Mouse (Mus musculus) MEL (cell line): Measurements from ENCODE around the gene Nkiras2. TPM values are rescaled to one million over a fixed set of nuclear protein-coding genes. Genes with fewer than 3 reads are reported as not detected.

ENCODE experiments used
- DNase-seq: peaks from one replicate; pipeline ENCODE4 v3.0.0; 2011; ENCODE audit warnings: low read depth, low spot score
- H3K27ac ChIP-seq: 2 replicates; pipeline ENCODE4 v1.5.1; 2012; ENCODE audit warnings: low read depth, mild to moderate bottlenecking, control low read depth, low read length, moderate library complexity; ENCODE audit not compliant: control insufficient read depth
- H3K27me3 ChIP-seq, 2 experiments: fragments of 150-350 bp in 1 of 2; sonication (generic) in 1 of 2; 2 replicates each; pipeline ENCODE4 v1.6.1; 2012; ENCODE audit warnings: low read length in 2 of 2, mild to moderate bottlenecking in 2 of 2, improper control_type of control experiment in 1 of 2, moderate library complexity in 1 of 2; ENCODE audit not compliant: insufficient read depth in 2 of 2, control insufficient read depth in 1 of 2
- H3K36me3 ChIP-seq, 2 experiments: 2 replicates each; pipeline ENCODE4 v1.6.1; 2012 to 2014; ENCODE audit warnings: low read length in 2 of 2, improper control_type of control experiment in 1 of 2, inconsistent platforms in 1 of 2, mild to moderate bottlenecking in 1 of 2; ENCODE audit not compliant: insufficient read depth in 2 of 2, control insufficient read depth in 1 of 2
- H3K4me1 ChIP-seq, 2 experiments: fragments of 150-350 bp in 1 of 2; sonication (generic) in 1 of 2; 2 replicates each; pipeline ENCODE4 v1.6.1; 2012; ENCODE audit warnings: low read length in 2 of 2, improper control_type of control experiment in 1 of 2, mild to moderate bottlenecking in 1 of 2; ENCODE audit not compliant: insufficient read depth in 2 of 2, control insufficient read depth in 1 of 2
- H3K4me3 ChIP-seq, 2 experiments: fragments of 150-350 bp in 1 of 2; sonication (generic) in 1 of 2; 2 replicates each; pipeline ENCODE4 v1.5.1; 2012; ENCODE audit warnings: low read depth in 2 of 2, low read length in 2 of 2, mild to moderate bottlenecking in 2 of 2, moderate library complexity in 2 of 2, control low read depth in 1 of 2, improper control_type of control experiment in 1 of 2; ENCODE audit not compliant: control insufficient read depth in 1 of 2, insufficient read depth in 1 of 2
- H3K79me2 ChIP-seq: 2 replicates; pipeline ENCODE4 v1.6.1; 2012; ENCODE audit warnings: mild to moderate bottlenecking, low read length, moderate library complexity; ENCODE audit not compliant: control insufficient read depth, poor library complexity, insufficient read depth
- H3K9ac ChIP-seq: 2 replicates; pipeline ENCODE4 v1.6.1; 2012; ENCODE audit warnings: low read depth, mild to moderate bottlenecking, control low read depth, low read length, moderate library complexity; ENCODE audit not compliant: control insufficient read depth, poor library complexity, severe bottlenecking
- H3K9me3 ChIP-seq: fragments of 150-350 bp; sonication (generic); replicated peaks from 2 replicates; pipeline ENCODE4 v1.6.1; 2012; ENCODE audit warnings: mild to moderate bottlenecking, low read length, improper control_type of control experiment, moderate library complexity; ENCODE audit not compliant: insufficient read depth
- BHLHE40 ChIP-seq: IDR thresholded peaks from 2 replicates; pipeline ENCODE4 v1.6.1; 2012; ENCODE audit warnings: low read depth, mild to moderate bottlenecking, inconsistent platforms, low read length, improper control_type of control experiment, borderline replicate concordance
- CHD1 ChIP-seq: IDR thresholded peaks from 2 replicates; pipeline ENCODE4 v1.6.1; 2012; ENCODE audit warnings: low read depth, mild to moderate bottlenecking, inconsistent platforms, low read length, improper control_type of control experiment
- CHD2 ChIP-seq: IDR thresholded peaks from 2 replicates; pipeline ENCODE4 v1.6.1; 2011; ENCODE audit warnings: low read length, improper control_type of control experiment
- EP300 ChIP-seq, 2 experiments: IDR thresholded peaks; 2 replicates each; pipeline ENCODE4 v1.6.1; 2011; ENCODE audit warnings: improper control_type of control experiment in 2 of 2, low read length in 2 of 2, low read depth in 1 of 2, mild to moderate bottlenecking in 1 of 2
- JUND ChIP-seq: IDR thresholded peaks from 2 replicates; pipeline ENCODE4 v1.6.1; 2011; ENCODE audit warnings: low read depth, mild to moderate bottlenecking, improper control_type of control experiment, low read length
- KAT2A ChIP-seq: conservative IDR thresholded peaks from 2 replicates; pipeline ENCODE4 v1.6.1; 2012; ENCODE audit warnings: low read depth, low read length, improper control_type of control experiment, inconsistent platforms
- MAZ ChIP-seq: IDR thresholded peaks from 2 replicates; pipeline ENCODE4 v1.6.1; 2012; ENCODE audit warnings: low read depth, mild to moderate bottlenecking, inconsistent platforms, low read length, improper control_type of control experiment
- MXI1 ChIP-seq: IDR thresholded peaks from 2 replicates; pipeline ENCODE4 v1.6.1; 2011; ENCODE audit warnings: mild to moderate bottlenecking, low read depth, low read length, improper control_type of control experiment
- MYB ChIP-seq: IDR thresholded peaks from 2 replicates; pipeline ENCODE4 v1.6.1; 2011; ENCODE audit warnings: mild to moderate bottlenecking, low read depth, low read length, improper control_type of control experiment
- MYC ChIP-seq: IDR thresholded peaks from 2 replicates; pipeline ENCODE4 v1.6.1; 2011; ENCODE audit warnings: low read depth, mild to moderate bottlenecking, low read length, improper control_type of control experiment, moderate library complexity
- NELFE ChIP-seq: IDR thresholded peaks from 2 replicates; pipeline ENCODE4 v1.6.1; 2011; ENCODE audit warnings: low read depth, low read length, improper control_type of control experiment
- NRF1 ChIP-seq: IDR thresholded peaks from 2 replicates; pipeline ENCODE4 v1.6.1; 2014; ENCODE audit warnings: low read depth, mild to moderate bottlenecking, inconsistent platforms, low read length, improper control_type of control experiment, moderate library complexity; ENCODE audit not compliant: poor library complexity, insufficient read depth, severe bottlenecking
- POLR2A ChIP-seq, 2 experiments: IDR thresholded peaks; 2 replicates each; pipeline ENCODE4 v1.6.1; 2011 to 2012; ENCODE audit warnings: low read length in 2 of 2, mild to moderate bottlenecking in 2 of 2, control low read depth in 1 of 2, improper control_type of control experiment in 1 of 2, low read depth in 1 of 2, moderate library complexity in 1 of 2; ENCODE audit not compliant: control insufficient read depth in 1 of 2, insufficient read depth in 1 of 2, poor library complexity in 1 of 2
- POLR2AphosphoS2 ChIP-seq: IDR thresholded peaks from 2 replicates; pipeline ENCODE4 v1.6.1; 2011; ENCODE audit warnings: low read length, improper control_type of control experiment
- POLR2AphosphoS5 ChIP-seq: IDR thresholded peaks from 2 replicates; pipeline ENCODE4 v1.6.1; 2012; ENCODE audit warnings: low read depth, borderline replicate concordance, mild to moderate bottlenecking, inconsistent platforms, low read length, moderate library complexity, mixed read lengths
- RAD21 ChIP-seq: IDR thresholded peaks from 2 replicates; pipeline ENCODE4 v1.6.1; 2011; ENCODE audit warnings: mild to moderate bottlenecking, low read depth, low read length, improper control_type of control experiment
- RCOR1 ChIP-seq: IDR thresholded peaks from 2 replicates; pipeline ENCODE4 v1.6.1; 2012; ENCODE audit warnings: low read depth, mild to moderate bottlenecking, inconsistent platforms, low read length, improper control_type of control experiment
- SIN3A ChIP-seq: IDR thresholded peaks from 2 replicates; pipeline ENCODE4 v1.6.1; 2012; ENCODE audit warnings: low read length, improper control_type of control experiment, inconsistent platforms
- SMC3 ChIP-seq: IDR thresholded peaks from 2 replicates; pipeline ENCODE4 v1.6.1; 2011; ENCODE audit warnings: low read depth, low read length, improper control_type of control experiment
- TBP ChIP-seq: IDR thresholded peaks from 2 replicates; pipeline ENCODE4 v1.8.0; 2011; ENCODE audit warnings: low read depth, low read length, improper control_type of control experiment
- TCF12 ChIP-seq: IDR thresholded peaks from 2 replicates; pipeline ENCODE4 v1.6.1; 2014; ENCODE audit warnings: low read depth, mild to moderate bottlenecking, inconsistent platforms, low read length, improper control_type of control experiment, moderate library complexity
- USF1 ChIP-seq: IDR thresholded peaks from 2 replicates; pipeline ENCODE4 v1.6.1; 2014; ENCODE audit warnings: low read depth, mild to moderate bottlenecking, inconsistent platforms, low read length, improper control_type of control experiment, moderate library complexity
- USF2 ChIP-seq, 2 experiments: IDR thresholded peaks; 2 replicates each; pipeline ENCODE4 v1.6.1; 2011 to 2012; ENCODE audit warnings: improper control_type of control experiment in 2 of 2, low read length in 2 of 2, borderline replicate concordance in 1 of 2, inconsistent platforms in 1 of 2, low read depth in 1 of 2, mild to moderate bottlenecking in 1 of 2; ENCODE audit not compliant: insufficient read depth in 1 of 2
- ZC3H11A ChIP-seq: IDR thresholded peaks from 2 replicates; pipeline ENCODE4 v1.6.1; 2012; ENCODE audit warnings: low read depth, mild to moderate bottlenecking, inconsistent platforms, low read length, improper control_type of control experiment
- ZKSCAN1 ChIP-seq: IDR thresholded peaks from 2 replicates; pipeline ENCODE4 v1.6.1; 2012; ENCODE audit warnings: low read depth, mild to moderate bottlenecking, inconsistent platforms, low read length, improper control_type of control experiment, moderate library complexity
- ZMIZ1 ChIP-seq: IDR thresholded peaks from 2 replicates; pipeline ENCODE4 v1.6.1; 2012; ENCODE audit warnings: low read depth, mild to moderate bottlenecking, inconsistent platforms, low read length, improper control_type of control experiment, moderate library complexity
- ZNF384 ChIP-seq: IDR thresholded peaks from 2 replicates; pipeline ENCODE4 v1.6.1; 2012; ENCODE audit warnings: low read depth, mild to moderate bottlenecking, inconsistent platforms, low read length, improper control_type of control experiment
- polyA plus RNA-seq, 2 experiments: library from polyadenylated mRNA; stranded (reverse) in 1 of 2; unstranded in 1 of 2; fragments of >175 nt in 1 of 2; fragments of >200 nt in 1 of 2; gene quantifications; 2 replicates each; pipeline versions ENCODE4 v1.2.1 to v1.2.4; 2012; ENCODE audit warnings: low replicate concordance in 2 of 2, low read depth in 1 of 2; ENCODE audit not compliant: insufficient read length in 2 of 2, insufficient read depth in 1 of 2, missing spikeins in 1 of 2
- total RNA-seq: library from RNA; depleted of rRNA; stranded (reverse); fragments of 300-350 nt; gene quantifications from 2 replicates; pipeline ENCODE4 v1.2.3, GENCODE M21; 2012

The Nkiras2 gene
- total and polyA plus RNA-seq, 3 experiments = 37.1 to 49.9 TPM; not detected in 1

DNA sequence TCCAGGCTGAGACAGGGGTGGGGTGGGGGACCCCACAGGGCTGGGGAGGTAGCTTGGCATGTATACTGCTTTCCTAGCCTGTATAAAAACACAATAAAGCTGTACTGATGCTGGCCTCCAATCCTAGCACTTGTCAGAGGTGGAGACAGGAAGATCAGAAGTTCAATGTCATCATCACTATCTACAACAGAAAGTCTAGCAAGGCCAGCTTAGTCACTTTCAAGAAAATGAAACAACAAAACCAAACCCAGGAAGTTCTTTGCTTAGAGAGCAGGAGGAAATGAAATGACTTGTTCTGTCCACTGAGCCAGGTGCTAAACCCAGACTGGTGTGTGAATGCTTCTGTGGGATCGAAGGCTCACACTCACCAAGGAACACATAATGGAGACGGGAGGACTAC lies 30.6 kb upstream of the Nkiras2 start:
- no peaks in the 10 kb centered on the region for H3K79me2 ChIP-seq
- no peaks in the 10 kb centered on the region for H3K9me3 ChIP-seq
- peaks cover 0 to 65% of the 10 kb centered on the region in 2 experiments; a peak in 2 of 4 replicates for H3K36me3 ChIP-seq
- no peak overlapping the region for H3K27ac ChIP-seq
- no peak for TF ChIP-seq NRF1
- no peak for TF ChIP-seq TBP
- no peak for TF ChIP-seq ZMIZ1
- TF ChIP-seq EP300 (IDR thresholded peaks at IDR 0.05; ENCODE audit: low read depth in 1 of 2, low read length in 2 of 2) = no peak
- TF ChIP-seq POLR2AphosphoS2 = no peak
- TF ChIP-seq BHLHE40 = no peak
- TF ChIP-seq CHD2 = no peak
- TF ChIP-seq ZNF384 = no peak
- TF ChIP-seq RCOR1 = no peak
- TF ChIP-seq POLR2A (IDR thresholded peaks at IDR 0.05; ENCODE audit: control insufficient read depth in 1 of 2, insufficient read depth in 1 of 2, low read depth in 1 of 2, low read length in 2 of 2, poor library complexity in 1 of 2) = no peak
- no peak for TF ChIP-seq SIN3A
- TF ChIP-seq JUND = no peak
- no peak for TF ChIP-seq NELFE
- TF ChIP-seq RAD21 = no peak
- TF ChIP-seq SMC3 = no peak
- no peak for TF ChIP-seq ZKSCAN1
- TF ChIP-seq USF1 = no peak
- no peak for DNase-seq
- no peak overlapping the region for H3K4me3 ChIP-seq
- no peaks in the 10 kb centered on the region for H3K4me1 ChIP-seq
- no peaks in the 10 kb centered on the region for H3K27me3 ChIP-seq
- H3K9ac ChIP-seq = no peak overlapping the region

DNA sequence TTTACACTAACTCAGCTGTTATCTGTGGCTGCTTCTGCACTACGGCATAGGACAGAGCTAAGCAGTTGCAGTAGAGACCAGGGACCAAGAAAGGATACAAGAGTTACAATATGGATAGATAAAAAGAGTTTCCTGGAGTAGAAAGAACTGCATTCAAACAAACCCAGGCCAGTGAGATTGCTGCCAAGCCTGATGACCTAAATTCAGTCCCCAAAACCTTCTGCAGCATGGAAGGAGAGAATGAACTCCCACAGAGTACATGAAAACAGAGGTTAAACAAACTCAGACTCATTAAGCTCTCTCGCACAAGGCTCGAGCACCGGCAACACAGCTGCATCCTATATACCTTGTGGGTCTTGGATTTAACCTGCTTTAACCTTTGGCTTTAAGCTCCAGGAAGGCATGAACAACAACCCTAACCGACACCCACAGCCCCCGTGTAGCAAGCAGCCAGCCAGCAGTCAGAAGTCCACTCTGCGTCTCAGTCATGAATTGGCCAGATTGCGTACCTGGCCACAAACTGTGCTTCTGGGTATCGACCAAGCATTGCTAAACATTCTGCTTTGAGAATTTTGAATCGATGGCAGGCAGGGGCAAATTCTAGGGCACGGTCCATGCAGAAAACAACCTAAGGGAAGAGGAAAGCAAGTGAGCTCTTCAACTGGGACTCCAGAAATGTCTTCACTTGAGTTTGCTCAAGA lies 26.5 kb upstream of the Nkiras2 start:
- H3K9ac ChIP-seq = no peak overlapping the region

More for the DNA sequence above, 26.5 kb upstream of the Nkiras2 start:
- Histone ChIP-seq H3K9me3 (no peaks in the 10 kb centered on the region), H3K27ac (no peak overlapping the region), H3K4me3 (no peak overlapping the region), H3K79me2 (no peaks in the 10 kb centered on the region), H3K27me3 (no peaks in the 10 kb centered on the region), H3K4me1 (no peaks in the 10 kb centered on the region), H3K36me3 (peaks cover 0 to 65% of the 10 kb centered on the region in 2 experiments; a peak in 2 of 4 replicates)
- no peak for DNase-seq
- no peak for TF ChIP-seq POLR2A (IDR thresholded peaks at IDR 0.05; ENCODE audit: control insufficient read depth in 1 of 2, insufficient read depth in 1 of 2, low read depth in 1 of 2, low read length in 2 of 2, poor library complexity in 1 of 2)
- no peak for TF ChIP-seq SIN3A
- no peak for TF ChIP-seq TCF12
- TF ChIP-seq KAT2A = no peak
- TF ChIP-seq USF2 (IDR thresholded peaks at IDR 0.05; ENCODE audit: borderline replicate concordance in 1 of 2, insufficient read depth in 1 of 2, low read depth in 1 of 2, low read length in 2 of 2) = no peak
- TF ChIP-seq USF1 = no peak
- TF ChIP-seq CHD1 = no peak
- no peak for TF ChIP-seq MAZ
- no peak for TF ChIP-seq MYB
- no peak for TF ChIP-seq POLR2AphosphoS2
- TF ChIP-seq MXI1 = no peak
- TF ChIP-seq ZC3H11A = no peak
- TF ChIP-seq JUND = no peak
- no peak for TF ChIP-seq RCOR1
- no peak for TF ChIP-seq ZMIZ1
- TF ChIP-seq RAD21 = no peak
- no peak for TF ChIP-seq POLR2AphosphoS5
- TF ChIP-seq MYC = no peak
- TF ChIP-seq NELFE = no peak
